Mouse (Mus musculus) CH12.LX (cell line): Measurements from ENCODE around the gene Arpp21.

ENCODE experiments used
- BHLHE40 ChIP-seq: IDR thresholded peaks from 2 replicates; pipeline ENCODE4 v1.6.1; 2011; ENCODE audit warnings: mild to moderate bottlenecking, low read depth, low read length, improper control_type of control experiment
- NRF1 ChIP-seq: IDR thresholded peaks from 2 replicates; pipeline ENCODE4 v1.6.1; 2014; ENCODE audit warnings: low read depth, mild to moderate bottlenecking, inconsistent platforms, low read length, improper control_type of control experiment, moderate library complexity
- ZNF384 ChIP-seq: IDR thresholded peaks from 2 replicates; pipeline ENCODE4 v1.6.1; 2012; ENCODE audit warnings: low read depth, low read length, improper control_type of control experiment, inconsistent platforms

DNA sequence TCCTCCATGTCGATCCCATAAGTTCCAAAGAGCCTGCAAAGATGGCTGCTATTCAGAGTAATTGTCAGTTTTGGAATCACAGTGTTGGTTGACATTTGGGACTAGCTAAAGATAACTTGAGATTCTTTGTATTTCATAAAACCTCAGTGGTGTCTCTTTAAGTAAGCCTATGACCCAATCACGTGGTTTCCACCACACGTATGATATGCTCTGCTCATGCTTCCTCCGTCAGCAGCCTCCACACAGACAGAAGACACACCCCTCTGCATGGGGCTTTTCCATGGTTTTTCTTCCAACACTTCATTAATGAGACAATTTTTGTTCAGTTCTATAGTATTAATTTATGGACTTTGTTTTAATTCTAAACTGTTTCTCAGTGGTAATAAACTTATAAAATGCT, 71.1 kb downstream of the Arpp21 start:
- TF ChIP-seq NRF1 (no peak), ZNF384 (no peak), BHLHE40 (no peak)
